Mouse (Mus musculus) liver, adult 10 weeks (tissue): ENCODE data around the gene Lemd1. TPM values are rescaled to one million over a fixed set of nuclear protein-coding genes. Genes with fewer than 3 reads are reported as not detected.

ENCODE experiments used
- polyA plus RNA-seq: library from polyadenylated mRNA; stranded (reverse); fragments of 350-450 nt; fragmentation: Illumina TruSeq; extraction: RNeasy Lipid Tissue Mini Kit (QIAGEN cat#74804); gene quantifications from one replicate; pipeline ENCODE4 v1.2.3, GENCODE M21; 2014; ENCODE audit warnings: low read depth, low replicate concordance

Gene Lemd1
- polyA plus RNA-seq, result not detected

GRCm38 (mm10) chr1:132191093-132191785 lies at the start of gene Lemd1, which contains the start of gene AC124108.1:
Lemd1 (plus strand) TSS chr1:132191431.
AC124108.1 (plus strand) TSS chr1:132191457.

GRCm38 (mm10) chr1:132229667-132230066 lies 38.4 kb downstream of the Lemd1 start, which contains the start of gene Gm10188:
Gm10188 (minus strand) TSS chr1:132229767.

GRCm38 (mm10) chr1:132298425-132298800 lies 107.2 kb downstream of the Lemd1 start, which contains the start of gene Klhdc8a:
Klhdc8a (plus strand) TSS chr1:132298626.

Other genes starting within 250 kb of the Lemd1 start
- gene Slc45a3, start 228.5 kb upstream of the Lemd1 start, polyA plus RNA-seq, result 9.3 TPM
- 27.4 TPM for gene Elk4, start 183.8 kb upstream of the Lemd1 start, polyA plus RNA-seq
- not detected for gene Mfsd4a, start 123.4 kb upstream of the Lemd1 start, polyA plus RNA-seq
- 1.5 TPM for gene Cdk18, start 51.7 kb upstream of the Lemd1 start, polyA plus RNA-seq
- gene AC124108.1, start within 50 bp of the Lemd1 start, polyA plus RNA-seq, result not detected
- not detected for gene Gm10188, start 38.3 kb downstream of the Lemd1 start, polyA plus RNA-seq
- gene Klhdc8a, start 107.2 kb downstream of the Lemd1 start, polyA plus RNA-seq, result 0.24 TPM
- 4.4 TPM for gene Nuak2, start 124.7 kb downstream of the Lemd1 start, polyA plus RNA-seq
- 0.42 TPM for gene Tmcc2, start 199.8 kb downstream of the Lemd1 start, polyA plus RNA-seq
- gene Dstyk, start 226.1 kb downstream of the Lemd1 start, polyA plus RNA-seq, result 6.2 TPM